Mouse (Mus musculus) liver, embryonic 14.5 days (tissue): ENCODE measurements at regions not wholly inside any gene's neighbourhood (a gene's known extent, or its start where the extent isn't known, plus 50 kb on each side); places are given as distances from the start of the nearest gene placed in this dataset.

Experiments used
- ATAC-seq: fragments of 200-750 bp; cut with Nextera tagmentation; 2 replicates; pipeline ENCODE4 v1.8.0; 2017; ENCODE audit warnings: moderate number of reproducible peaks, mild to moderate bottlenecking, moderate library complexity; ENCODE audit not compliant: insufficient read depth
- DNase-seq, 3 experiments: peaks; one replicate each; pipeline ENCODE4 v3.0.0-alpha.2; 2012 to 2013; ENCODE audit warnings: low read depth in 3 of 3, low spot score in 3 of 3
- H3K27ac ChIP-seq: fragments of 300-500 bp; sonication (generic); 2 replicates; pipeline ENCODE4 v1.5.1; 2014; ENCODE audit warnings: moderate library complexity, mild to moderate bottlenecking, control low read depth, inconsistent platforms
- H3K27me3 ChIP-seq: fragments of 300-500 bp; sonication (generic); 2 replicates; pipeline ENCODE4 v1.6.1; 2014; ENCODE audit warnings: mild to moderate bottlenecking, low read length, moderate library complexity; ENCODE audit not compliant: control insufficient read depth, insufficient read depth
- H3K36me3 ChIP-seq: fragments of 300-500 bp; sonication (generic); replicated peaks from 2 replicates; pipeline ENCODE4 v1.6.1; 2014; ENCODE audit warnings: low read depth; ENCODE audit not compliant: control insufficient read depth, insufficient read depth
- H3K4me1 ChIP-seq, 2 experiments: fragments of 200-500 bp in 1 of 2; fragments of 300-500 bp in 1 of 2; sonication (generic) in 1 of 2; replicated peaks; 2 replicates each; pipeline ENCODE4 v1.6.1; 2012 to 2014; ENCODE audit warnings: antibody characterized with exemption in 1 of 2, inconsistent platforms in 1 of 2, low read length in 1 of 2; ENCODE audit not compliant: control insufficient read depth in 2 of 2, insufficient read depth in 2 of 2
- H3K4me2 ChIP-seq: fragments of 300-500 bp; sonication (generic); 2 replicates; pipeline ENCODE4 v1.6.1; 2014; ENCODE audit warnings: low read depth, mild to moderate bottlenecking, control low read depth, moderate library complexity
- H3K4me3 ChIP-seq, 2 experiments: fragments of 200-500 bp in 1 of 2; fragments of 300-500 bp in 1 of 2; sonication (generic) in 1 of 2; 2 replicates each; pipeline ENCODE4 v1.5.1; 2012 to 2014; ENCODE audit warnings: low read depth in 2 of 2, low read length in 2 of 2, mild to moderate bottlenecking in 2 of 2, control low read depth in 1 of 2, inconsistent platforms in 1 of 2, moderate library complexity in 1 of 2; ENCODE audit not compliant: insufficient read depth in 1 of 2
- H3K9ac ChIP-seq: fragments of 300-500 bp; sonication (generic); replicated peaks from 2 replicates; pipeline ENCODE4 v1.6.1; 2014; ENCODE audit warnings: mild to moderate bottlenecking, control low read depth, moderate library complexity
- H3K9me3 ChIP-seq: fragments of 300-500 bp; sonication (generic); 2 replicates; pipeline ENCODE4 v1.6.1; 2016; ENCODE audit warnings: low read length, mixed read lengths; ENCODE audit not compliant: control insufficient read depth
- CTCF ChIP-seq: IDR thresholded peaks from 2 replicates; pipeline ENCODE4 v1.5.1; 2016; ENCODE audit warnings: antibody characterized with exemption, low read depth, control low read depth
- EP300 ChIP-seq: IDR thresholded peaks from 2 replicates; pipeline ENCODE4 v1.6.1; 2016; ENCODE audit warnings: antibody characterized with exemption, low read depth
- WGBS: fragments of 180-500 bp; shearing (Covaris S2); extraction: QIAGEN DNeasy Blood & Tissue Kit; methylation state at CpG from one replicate; pipeline ENCODE4 v1.1.7; 2014; ENCODE audit not compliant: insufficient replicate concordance; 5-methylcytosine and 5-hydroxymethylcytosine counted together

- H3K9ac ChIP-seq, result no peak overlapping the region
- ATAC-seq, result no peak
- H3K4me1 ChIP-seq, result no peaks in the 10 kb centered on the region; a peak in 1 of 4 replicates
- H3K36me3 ChIP-seq, result no peaks in the 10 kb centered on the region
- H3K27me3 ChIP-seq, result no peaks in the 10 kb centered on the region
- WGBS, result 53% methylated on average over 8 of the region's 8 CpGs
- no peaks in the 10 kb centered on the region for H3K9me3 ChIP-seq
- DNase-seq, result no peak
- H3K27ac ChIP-seq, result no peak overlapping the region
- no peak overlapping the region for H3K4me2 ChIP-seq
- H3K4me3 ChIP-seq, result no peak overlapping the region
- TF ChIP-seq CTCF (no peak), EP300 (no peak)
Observed at GRCm38 (mm10) chr5:51711860-51712560, 144.5 kb upstream of the Ppargc1a start.

DNA sequence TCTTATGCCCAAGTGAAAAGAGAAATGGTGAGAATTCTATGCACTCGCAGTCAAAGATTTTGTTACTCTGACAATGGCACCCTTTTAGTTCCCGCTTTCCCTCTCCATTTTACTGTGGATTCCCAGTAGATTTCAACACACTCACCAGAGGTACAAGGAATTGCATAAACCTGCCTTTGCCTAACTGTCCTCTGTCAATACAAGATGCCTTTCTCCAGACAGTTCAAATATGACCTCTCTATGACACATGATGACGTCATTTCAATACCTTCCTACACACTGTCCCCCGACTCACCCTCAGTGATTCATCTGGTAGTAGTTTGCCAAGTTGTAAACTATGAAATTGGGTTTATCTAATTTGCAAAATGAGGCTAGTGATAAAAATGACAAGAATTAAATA, 143.1 kb upstream of the Ppargc1a start:
- Histone ChIP-seq H3K27ac (no peak overlapping the region), H3K27me3 (no peaks in the 10 kb centered on the region), H3K4me1 (no peaks in the 10 kb centered on the region; a peak in 1 of 4 replicates), H3K36me3 (no peaks in the 10 kb centered on the region), H3K4me2 (no peak overlapping the region), H3K4me3 (no peak overlapping the region), H3K9me3 (no peaks in the 10 kb centered on the region), H3K9ac (no peak overlapping the region)
- 55% methylated on average over 4 of the region's 4 CpGs for WGBS
- DNase-seq, result no peak
- ATAC-seq, result no peak
- TF ChIP-seq EP300, result no peak
- no peak for TF ChIP-seq CTCF

DNA sequence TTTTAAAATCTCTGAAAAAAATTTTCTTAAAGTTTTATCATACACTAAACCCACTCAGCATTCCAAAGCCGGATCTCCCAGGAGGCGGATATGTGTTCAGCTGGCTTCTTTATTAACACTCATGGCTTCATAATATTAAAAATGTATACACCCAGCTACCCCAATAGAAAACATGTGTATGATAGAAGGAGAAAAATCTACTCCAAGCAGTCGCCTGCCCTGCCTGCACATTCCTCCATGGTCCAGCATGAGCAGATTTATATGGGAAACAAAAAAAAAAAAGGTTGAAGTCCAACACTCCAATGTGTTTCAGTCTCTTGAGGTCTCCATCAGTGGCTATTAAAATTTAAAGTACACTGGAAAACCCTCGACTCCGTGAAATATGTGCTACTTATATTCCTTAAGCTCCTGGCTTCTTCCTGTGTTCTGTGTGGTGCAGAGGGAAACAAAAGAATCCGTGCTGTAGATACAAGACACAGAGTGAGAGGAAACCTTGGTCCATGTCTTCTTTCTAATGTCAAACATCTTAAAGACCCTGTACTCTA, 142.0 kb upstream of the Ppargc1a start:
- Histone ChIP-seq H3K36me3 (no peaks in the 10 kb centered on the region), H3K4me2 (no peak overlapping the region), H3K27me3 (no peaks in the 10 kb centered on the region), H3K27ac (no peak overlapping the region), H3K4me3 (no peak overlapping the region), H3K9me3 (no peaks in the 10 kb centered on the region), H3K4me1 (no peaks in the 10 kb centered on the region; a peak in 1 of 4 replicates), H3K9ac (no peak overlapping the region)
- 58% methylated on average over 6 of the region's 6 CpGs for WGBS
- DNase-seq (no peak), ATAC-seq (no peak)
- TF ChIP-seq CTCF, result no peak
- TF ChIP-seq EP300, result no peak

GRCm38 (mm10) chr5:51679884-51680283, 112.4 kb upstream of the Ppargc1a start:
- 57% methylated on average over 4 of the region's 4 CpGs for WGBS

DNA sequence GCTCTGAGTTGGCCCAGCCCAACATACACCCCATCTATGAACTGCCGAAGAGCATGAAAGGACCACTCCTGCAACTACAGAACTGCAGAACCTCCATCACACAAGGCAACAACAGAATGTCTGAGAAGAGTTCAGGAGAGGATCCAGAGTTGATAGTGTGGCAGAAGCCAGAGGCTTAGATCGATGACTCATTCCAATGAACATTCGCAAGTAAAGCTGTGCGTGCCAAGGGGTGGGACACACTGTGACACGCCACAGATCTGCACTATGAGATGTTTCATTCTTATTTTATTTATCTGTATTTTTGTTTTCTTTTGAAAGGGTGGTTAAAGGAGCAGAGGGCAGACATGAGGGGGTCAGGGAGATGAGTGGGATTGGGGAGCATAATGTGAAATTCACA, 103.7 kb upstream of the Ppargc1a start:
- 69% methylated on average over 5 of the region's 5 CpGs for WGBS
- Histone ChIP-seq H3K36me3 (no peaks in the 10 kb centered on the region), H3K9me3 (no peaks in the 10 kb centered on the region), H3K4me2 (no peak overlapping the region), H3K27ac (no peak overlapping the region), H3K27me3 (no peaks in the 10 kb centered on the region), H3K4me3 (no peak overlapping the region), H3K9ac (no peak overlapping the region), H3K4me1 (no peaks in the 10 kb centered on the region)
- ATAC-seq, result no peak
- no peak for TF ChIP-seq CTCF
- TF ChIP-seq EP300, result no peak
- no peak for DNase-seq

More at GRCm38 (mm10) chr5:51679884-51680283, 112.4 kb upstream of the Ppargc1a start:
- no peaks in the 10 kb centered on the region for H3K9me3 ChIP-seq
- H3K27me3 ChIP-seq, result no peaks in the 10 kb centered on the region
- TF ChIP-seq CTCF (no peak), EP300 (no peak)
- no peak overlapping the region for H3K9ac ChIP-seq
- no peaks in the 10 kb centered on the region for H3K4me1 ChIP-seq
- ATAC-seq (no peak), DNase-seq (no peak)
- no peaks in the 10 kb centered on the region for H3K36me3 ChIP-seq
- no peak overlapping the region for H3K4me2 ChIP-seq
- H3K27ac ChIP-seq, result no peak overlapping the region
- H3K4me3 ChIP-seq, result no peak overlapping the region
